Mouse (Mus musculus): ENCODE results near the gene Senp1. TPM values are rescaled to one million over a fixed set of nuclear protein-coding genes. Genes with fewer than 3 reads are reported as not detected.
A peak's percentile ranks its signal among the peaks of the same experiment; 100 is the strongest.

Gene Senp1
- polyA plus RNA-seq, 1 experiment: 5.5 TPM

- TF ChIP-seq CTCF (IDR thresholded peaks at IDR 0.05; ENCODE audit: extremely low read depth, insufficient read length, insufficient replicate concordance, low read depth, low read length) (no peak), POLR2A (IDR thresholded peaks at IDR 0.05; ENCODE audit: low read depth, low read length) (no peak)
- Histone ChIP-seq H3K27me3 (ENCODE audit: control insufficient read depth, insufficient read depth, low read length) (no peaks in the 10 kb centered on the region), H3K36me3 (ENCODE audit: control insufficient read depth, insufficient read depth, low read length) (peaks cover 4% of the 10 kb centered on the region; the same call in 1 of the 2 replicates), H3K4me3 (ENCODE audit: low read depth, low read length) (no peak overlapping the region), H3K27ac (ENCODE audit: insufficient read depth, low read depth, low read length) (no peak overlapping the region), H3K4me1 (ENCODE audit: control insufficient read depth, insufficient read depth, insufficient read length, low read length) (peaks cover 4% of the 10 kb centered on the region)
- 88% methylated on average over 5 of the region's 5 CpGs for WGBS
Observed at GRCm38 (mm10) chr15:98116287-98116686, 22.7 kb upstream of the Senp1 start.

- H3K27ac ChIP-seq (ENCODE audit: insufficient read depth, low read depth, low read length): no peak overlapping the region
- no peak overlapping the region for H3K4me3 ChIP-seq (ENCODE audit: low read depth, low read length)
- WGBS: 60% methylated on average over 9 of the region's 9 CpGs
- TF ChIP-seq POLR2A (IDR thresholded peaks at IDR 0.05; ENCODE audit: low read depth, low read length) (no peak), CTCF (IDR thresholded peaks at IDR 0.05; ENCODE audit: extremely low read depth, insufficient read length, insufficient replicate concordance, low read depth, low read length) (no peak)
- H3K27me3 ChIP-seq (ENCODE audit: control insufficient read depth, insufficient read depth, low read length): no peaks in the 10 kb centered on the region
- peaks cover 3% of the 10 kb centered on the region; the same call in 1 of the 2 replicates for H3K36me3 ChIP-seq (ENCODE audit: control insufficient read depth, insufficient read depth, low read length)
- peaks cover 4% of the 10 kb centered on the region for H3K4me1 ChIP-seq (ENCODE audit: control insufficient read depth, insufficient read depth, insufficient read length, low read length)
Observed at GRCm38 (mm10) chr15:98115779-98116163, 22.2 kb upstream of the Senp1 start.

GRCm38 (mm10) chr15:98114852-98115778 is 21.6 kb upstream of the Senp1 start:
- no peak overlapping the region for H3K27ac ChIP-seq (ENCODE audit: insufficient read depth, low read depth, low read length)
- peaks cover 4% of the 10 kb centered on the region for H3K4me1 ChIP-seq (ENCODE audit: control insufficient read depth, insufficient read depth, insufficient read length, low read length)
- H3K27me3 ChIP-seq (ENCODE audit: control insufficient read depth, insufficient read depth, low read length): no peaks in the 10 kb centered on the region
- 0 out of 2 replicates have a peak, but pooled peaks cover 2% of the 10 kb centered on the region for H3K36me3 ChIP-seq (ENCODE audit: control insufficient read depth, insufficient read depth, low read length)
- 84% methylated on average over 10 of the region's 10 CpGs for WGBS
- TF ChIP-seq CTCF (IDR thresholded peaks at IDR 0.05; ENCODE audit: extremely low read depth, insufficient read length, insufficient replicate concordance, low read depth, low read length) (no peak), POLR2A (IDR thresholded peaks at IDR 0.05; ENCODE audit: low read depth, low read length) (no peak)
- H3K4me3 ChIP-seq (ENCODE audit: low read depth, low read length): no peak overlapping the region

- H3K4me1 ChIP-seq (ENCODE audit: control insufficient read depth, insufficient read depth, insufficient read length, low read length): peaks cover 4% of the 10 kb centered on the region
- no peak overlapping the region for H3K27ac ChIP-seq (ENCODE audit: insufficient read depth, low read depth, low read length)
- H3K27me3 ChIP-seq (ENCODE audit: control insufficient read depth, insufficient read depth, low read length): no peaks in the 10 kb centered on the region
- no peak overlapping the region for H3K4me3 ChIP-seq (ENCODE audit: low read depth, low read length)
- 88% methylated on average over 10 of the region's 10 CpGs for WGBS
- TF ChIP-seq POLR2A (IDR thresholded peaks at IDR 0.05; ENCODE audit: low read depth, low read length) (no peak), CTCF (IDR thresholded peaks at IDR 0.05; ENCODE audit: extremely low read depth, insufficient read length, insufficient replicate concordance, low read depth, low read length) (no peak)
- H3K36me3 ChIP-seq (ENCODE audit: control insufficient read depth, insufficient read depth, low read length): 0 out of 2 replicates have a peak, but pooled peaks cover 2% of the 10 kb centered on the region
Observed at GRCm38 (mm10) chr15:98114098-98114851, 20.7 kb upstream of the Senp1 start.

- Histone ChIP-seq H3K27me3 (ENCODE audit: control insufficient read depth, insufficient read depth, low read length) (no peaks in the 10 kb centered on the region), H3K4me3 (ENCODE audit: low read depth, low read length) (no peak overlapping the region), H3K27ac (ENCODE audit: insufficient read depth, low read depth, low read length) (no peak overlapping the region), H3K36me3 (ENCODE audit: control insufficient read depth, insufficient read depth, low read length) (no peaks in the 10 kb centered on the region), H3K4me1 (ENCODE audit: control insufficient read depth, insufficient read depth, insufficient read length, low read length) (peaks cover 21% of the 10 kb centered on the region)
- TF ChIP-seq POLR2A (IDR thresholded peaks at IDR 0.05; ENCODE audit: low read depth, low read length): no peak
- TF ChIP-seq CTCF (IDR thresholded peaks at IDR 0.05; ENCODE audit: extremely low read depth, insufficient read length, insufficient replicate concordance, low read depth, low read length): no peak
- WGBS: 42% methylated on average over 5 of the region's 5 CpGs
Observed at GRCm38 (mm10) chr15:98111791-98112190, 18.2 kb upstream of the Senp1 start.

GRCm38 (mm10) chr15:98108297-98109152 is 15.0 kb upstream of the Senp1 start:
- WGBS: 7% methylated on average over 37 of the region's 37 CpGs
- Histone ChIP-seq H3K36me3 (ENCODE audit: control insufficient read depth, insufficient read depth, low read length) (no peaks in the 10 kb centered on the region), H3K27ac (ENCODE audit: insufficient read depth, low read depth, low read length) (no peak overlapping the region), H3K4me1 (ENCODE audit: control insufficient read depth, insufficient read depth, insufficient read length, low read length) (peaks cover 21% of the 10 kb centered on the region), H3K27me3 (ENCODE audit: control insufficient read depth, insufficient read depth, low read length) (no peaks in the 10 kb centered on the region), H3K4me3 (ENCODE audit: low read depth, low read length) (peak overlapping the region; percentile 81)
- TF ChIP-seq POLR2A (IDR thresholded peaks at IDR 0.05; ENCODE audit: low read depth, low read length) (peak; percentile 26; the same call in 1 of the 2 replicates), CTCF (IDR thresholded peaks at IDR 0.05; ENCODE audit: extremely low read depth, insufficient read length, insufficient replicate concordance, low read depth, low read length) (no peak)
